Mouse (Mus musculus): ENCODE measurements around the gene Cox6b1. TPM values are rescaled to one million over a fixed set of nuclear protein-coding genes. Genes with fewer than 3 reads are reported as not detected.

Gene Cox6b1
- 814 and 871 TPM in 2 replicates for polyA plus RNA-seq (2016; fragmentation: Nextera tagmentation; extraction: Ambion mirVana)

- peak within 1 kb of the TSS; percentile 82 for H3K4me3 ChIP-seq (replicated peaks)
- H3K9me3 ChIP-seq = no peaks in the 10 kb centered on the region
- peak within 1 kb of the TSS; percentile 78 for H3K9ac ChIP-seq
- no peak within 1 kb of the TSS for H3K27ac ChIP-seq
- peaks cover 12% of the 10 kb centered on the region for H3K4me1 ChIP-seq
- peaks cover 35% of the 10 kb centered on the region for H3K36me3 ChIP-seq (replicated peaks)
- peak within 1 kb of the TSS; percentile 81 for H3K4me2 ChIP-seq
- peak; percentile 96 for ATAC-seq (ENCODE audit: low FRiP score)
- 2% methylated on average over 44 of the region's 44 CpGs for WGBS
- peaks cover 19% of the 10 kb centered on the region for H3K27me3 ChIP-seq
Measured at GRCm38 (mm10) chr7:30625530-30626384, at the start of gene Cox6b1. TSS of gene Cox6b1 (minus strand) at chr7:30626151.

GRCm38 (mm10) chr7:30671480-30671879 is 45.5 kb upstream of the Cox6b1 start, which contains the start of gene Pmis2:
TSS of gene Pmis2 (minus strand) at chr7:30671605.
- H3K36me3 ChIP-seq (replicated peaks) = no peaks in the 10 kb centered on the region
- 69% methylated on average over 9 of the region's 9 CpGs for WGBS
- H3K4me1 ChIP-seq = no peaks in the 10 kb centered on the region
- no peaks in the 10 kb centered on the region for H3K9me3 ChIP-seq
- ATAC-seq (ENCODE audit: low FRiP score) = no peak
- no peak within 1 kb of the TSS for H3K4me3 ChIP-seq (replicated peaks)
- H3K9ac ChIP-seq = no peak within 1 kb of the TSS
- no peak within 1 kb of the TSS for H3K4me2 ChIP-seq
- peaks cover 3% of the 10 kb centered on the region; the same call in 1 of the 2 replicates for H3K27me3 ChIP-seq
- no peak within 1 kb of the TSS for H3K27ac ChIP-seq

GRCm38 (mm10) chr7:30669229-30669628 is 43.3 kb upstream of the Cox6b1 start:
- H3K4me1 ChIP-seq = peaks cover 10% of the 10 kb centered on the region
- no peak for ATAC-seq (ENCODE audit: low FRiP score)
- H3K36me3 ChIP-seq (replicated peaks) = no peaks in the 10 kb centered on the region
- 45% methylated on average over 3 of the region's 3 CpGs for WGBS
- H3K9ac ChIP-seq = no peak overlapping the region
- H3K27ac ChIP-seq = no peak overlapping the region
- no peak overlapping the region for H3K4me2 ChIP-seq
- no peaks in the 10 kb centered on the region for H3K9me3 ChIP-seq
- H3K4me3 ChIP-seq (replicated peaks) = no peak overlapping the region
- no peaks in the 10 kb centered on the region for H3K27me3 ChIP-seq

GRCm38 (mm10) chr7:30665321-30665720 is 39.4 kb upstream of the Cox6b1 start:
- H3K27ac ChIP-seq = no peak overlapping the region

GRCm38 (mm10) chr7:30664529-30665200 is 38.7 kb upstream of the Cox6b1 start, which contains the start of gene Haus5:
TSS of gene Haus5 (minus strand) at chr7:30664994.
- under 1% methylated on average over 34 of the region's 34 CpGs for WGBS
- Histone ChIP-seq H3K4me1 (peaks cover 11% of the 10 kb centered on the region), H3K9me3 (no peaks in the 10 kb centered on the region), H3K27ac (0 out of 2 replicates have a peak within 1 kb of the TSS, but pooled peaks have one; percentile 19), H3K4me3 (replicated peaks) (peak within 1 kb of the TSS; percentile 68), H3K27me3 (no peaks in the 10 kb centered on the region), H3K9ac (peak within 1 kb of the TSS; percentile 71), H3K36me3 (replicated peaks) (peaks cover 26% of the 10 kb centered on the region), H3K4me2 (peak within 1 kb of the TSS; percentile 74)
- peak; percentile 94 for ATAC-seq (ENCODE audit: low FRiP score)

More at GRCm38 (mm10) chr7:30665321-30665720, 39.4 kb upstream of the Cox6b1 start:
- H3K4me3 ChIP-seq (replicated peaks) = peak overlapping the region; percentile 68
- peak; percentile 57 for ATAC-seq (ENCODE audit: low FRiP score)
- peaks cover 20% of the 10 kb centered on the region for H3K36me3 ChIP-seq (replicated peaks)
- H3K4me2 ChIP-seq = peak overlapping the region; percentile 74
- peak overlapping the region; percentile 71 for H3K9ac ChIP-seq
- 4% methylated on average over 11 of the region's 11 CpGs for WGBS
- no peaks in the 10 kb centered on the region for H3K9me3 ChIP-seq
- peaks cover 11% of the 10 kb centered on the region for H3K4me1 ChIP-seq
- no peaks in the 10 kb centered on the region for H3K27me3 ChIP-seq

- 0 out of 2 replicates have a peak within 1 kb of the TSS, but pooled peaks have one; percentile 38 for H3K27ac ChIP-seq
- ATAC-seq (ENCODE audit: low FRiP score) = peak; percentile 99
- 2% methylated on average over 59 of the region's 59 CpGs for WGBS
- peak within 1 kb of the TSS; percentile 90 for H3K9ac ChIP-seq
- H3K4me1 ChIP-seq = peaks cover 19% of the 10 kb centered on the region
- H3K36me3 ChIP-seq (replicated peaks) = peaks cover 60% of the 10 kb centered on the region
- H3K9me3 ChIP-seq = no peaks in the 10 kb centered on the region
- H3K4me2 ChIP-seq = peak within 1 kb of the TSS; percentile 97
- H3K27me3 ChIP-seq = no peaks in the 10 kb centered on the region
- H3K4me3 ChIP-seq (replicated peaks) = peak within 1 kb of the TSS; percentile 84
Measured at GRCm38 (mm10) chr7:30649591-30650540, 23.9 kb upstream of the Cox6b1 start, which contains the start of gene Rbm42. TSS of gene Rbm42 (minus strand) at chr7:30650317.

GRCm38 (mm10) chr7:30639083-30639482 is 13.1 kb upstream of the Cox6b1 start:
- no peak overlapping the region for H3K4me2 ChIP-seq
- H3K36me3 ChIP-seq (replicated peaks) = peaks cover 43% of the 10 kb centered on the region
- no peak overlapping the region for H3K9ac ChIP-seq
- peaks cover 9% of the 10 kb centered on the region; the same call in 1 of the 2 replicates for H3K4me1 ChIP-seq
- no peak overlapping the region for H3K27ac ChIP-seq
- WGBS = 22% methylated on average over 4 of the region's 4 CpGs
- no peak overlapping the region for H3K4me3 ChIP-seq (replicated peaks)
- H3K27me3 ChIP-seq = peaks cover 42% of the 10 kb centered on the region
- no peak for ATAC-seq (ENCODE audit: low FRiP score)
- no peaks in the 10 kb centered on the region for H3K9me3 ChIP-seq

GRCm38 (mm10) chr7:30636395-30636794 is 10.4 kb upstream of the Cox6b1 start:
- 36% methylated on average over 11 of the region's 11 CpGs for WGBS
- Histone ChIP-seq H3K27ac (no peak overlapping the region), H3K27me3 (peaks cover 68% of the 10 kb centered on the region), H3K36me3 (replicated peaks) (peaks cover 16% of the 10 kb centered on the region), H3K4me3 (replicated peaks) (no peak overlapping the region), H3K9me3 (no peaks in the 10 kb centered on the region), H3K4me1 (peaks cover 10% of the 10 kb centered on the region; the same call in 1 of the 2 replicates), H3K4me2 (no peak overlapping the region), H3K9ac (no peak overlapping the region)
- ATAC-seq (ENCODE audit: low FRiP score) = no peak

GRCm38 (mm10) chr7:30635752-30636151 is 9.8 kb upstream of the Cox6b1 start, which contains the start of gene Etv2:
TSS of gene Etv2 (minus strand) at chr7:30635852.
- 5% methylated on average over 5 of the region's 5 CpGs for WGBS
- H3K27me3 ChIP-seq = peaks cover 75% of the 10 kb centered on the region
- H3K4me3 ChIP-seq (replicated peaks) = peak within 1 kb of the TSS; percentile 10; the same call in 1 of the 2 replicates
- peaks cover 10% of the 10 kb centered on the region for H3K36me3 ChIP-seq (replicated peaks)
- H3K9ac ChIP-seq = peak within 1 kb of the TSS; percentile 3; the same call in 1 of the 2 replicates
- ATAC-seq (ENCODE audit: low FRiP score) = no peak
- H3K4me2 ChIP-seq = peak within 1 kb of the TSS; percentile 36
- no peak within 1 kb of the TSS for H3K27ac ChIP-seq
- H3K9me3 ChIP-seq = no peaks in the 10 kb centered on the region
- H3K4me1 ChIP-seq = peaks cover 10% of the 10 kb centered on the region; the same call in 1 of the 2 replicates

GRCm38 (mm10) chr7:30634621-30635020 is 8.7 kb upstream of the Cox6b1 start:
- peaks cover 10% of the 10 kb centered on the region; the same call in 1 of the 2 replicates for H3K4me1 ChIP-seq
- WGBS = under 1% methylated on average over 20 of the region's 20 CpGs
- H3K27me3 ChIP-seq = peaks cover 85% of the 10 kb centered on the region
- H3K4me3 ChIP-seq (replicated peaks) = peak overlapping the region; percentile 10; the same call in 1 of the 2 replicates
- no peaks in the 10 kb centered on the region for H3K9me3 ChIP-seq
- H3K4me2 ChIP-seq = peak overlapping the region; percentile 36
- H3K9ac ChIP-seq = peak overlapping the region; percentile 3; the same call in 1 of the 2 replicates
- H3K27ac ChIP-seq = no peak overlapping the region
- no peaks in the 10 kb centered on the region for H3K36me3 ChIP-seq (replicated peaks)
- peak; percentile 61; the same call in 1 of the 2 replicates for ATAC-seq (ENCODE audit: low FRiP score)
